Mouse (Mus musculus): ENCODE measurements around the gene Ntn1.

Ntn1 gene

GRCm38 (mm10) chr11:68384131-68384530 is 16.5 kb downstream of the Ntn1 start:
- no peak for DNase-seq (ENCODE audit: low read depth)

GRCm38 (mm10) chr11:68383519-68383918 is 17.1 kb downstream of the Ntn1 start:
- no peak for DNase-seq (ENCODE audit: low read depth)

- no peak for DNase-seq (ENCODE audit: low read depth)
These were observed 18.8 kb downstream of the Ntn1 start for GRCm38 (mm10) chr11:68381833-68382232.

- no peak for DNase-seq (ENCODE audit: low read depth)
These were observed 19.3 kb downstream of the Ntn1 start for GRCm38 (mm10) chr11:68381318-68381717.

GRCm38 (mm10) chr11:68378946-68379764 is 21.5 kb downstream of the Ntn1 start:
- no peak for DNase-seq (ENCODE audit: low read depth)

- no peak for DNase-seq (ENCODE audit: low read depth)
These were observed 22.2 kb downstream of the Ntn1 start for GRCm38 (mm10) chr11:68378419-68378818.

- DNase-seq (ENCODE audit: low read depth): no peak
These were observed 27.5 kb downstream of the Ntn1 start for GRCm38 (mm10) chr11:68373105-68373504.

GRCm38 (mm10) chr11:68371609-68372008 is 29.0 kb downstream of the Ntn1 start:
- no peak for DNase-seq (ENCODE audit: low read depth)

GRCm38 (mm10) chr11:68356901-68357300 is 43.7 kb downstream of the Ntn1 start:
- no peak for DNase-seq (ENCODE audit: low read depth)

- no peak for DNase-seq (ENCODE audit: low read depth)
These were observed 45.1 kb downstream of the Ntn1 start for GRCm38 (mm10) chr11:68355561-68355960.

GRCm38 (mm10) chr11:68354848-68355247 is 45.8 kb downstream of the Ntn1 start:
- DNase-seq (ENCODE audit: low read depth): no peak

- DNase-seq (ENCODE audit: low read depth): no peak
These were observed 48.4 kb downstream of the Ntn1 start for GRCm38 (mm10) chr11:68352236-68352635.

GRCm38 (mm10) chr11:68348851-68349250 is 51.8 kb downstream of the Ntn1 start:
- no peak for DNase-seq (ENCODE audit: low read depth)

GRCm38 (mm10) chr11:68348083-68348482 is 52.5 kb downstream of the Ntn1 start:
- no peak for DNase-seq (ENCODE audit: low read depth)

- no peak for DNase-seq (ENCODE audit: low read depth)
These were observed 53.1 kb downstream of the Ntn1 start for GRCm38 (mm10) chr11:68347508-68347907.

- no peak for DNase-seq (ENCODE audit: low read depth)
These were observed 54.5 kb downstream of the Ntn1 start for GRCm38 (mm10) chr11:68346099-68346498.

- no peak for DNase-seq (ENCODE audit: low read depth)
These were observed 56.4 kb downstream of the Ntn1 start for GRCm38 (mm10) chr11:68344221-68344620.

- DNase-seq (ENCODE audit: low read depth): no peak
These were observed 57.9 kb downstream of the Ntn1 start for GRCm38 (mm10) chr11:68342761-68343160.

- DNase-seq (ENCODE audit: low read depth): no peak
These were observed 58.6 kb downstream of the Ntn1 start for GRCm38 (mm10) chr11:68342003-68342400.

- DNase-seq (ENCODE audit: low read depth): no peak
These were observed 59.3 kb downstream of the Ntn1 start for GRCm38 (mm10) chr11:68341111-68342002.

GRCm38 (mm10) chr11:68340366-68340765 is 60.3 kb downstream of the Ntn1 start:
- no peak for DNase-seq (ENCODE audit: low read depth)

- no peak for DNase-seq (ENCODE audit: low read depth)
These were observed 60.8 kb downstream of the Ntn1 start for GRCm38 (mm10) chr11:68339856-68340255.

GRCm38 (mm10) chr11:68339331-68339730 is 61.3 kb downstream of the Ntn1 start:
- no peak for DNase-seq (ENCODE audit: low read depth)
